Mouse (Mus musculus) embryonic fibroblast, embryonic 13.5 days (primary cell): Measurements from ENCODE around the gene Trak2.

ENCODE experiments used
- CTCF ChIP-seq: IDR thresholded peaks from 2 replicates; pipeline ENCODE4 v1.5.1; 2011; ENCODE audit warnings: mild to moderate bottlenecking, control low read depth, low read length, moderate library complexity, borderline replicate concordance; ENCODE audit not compliant: insufficient read depth
- POLR2A ChIP-seq: IDR thresholded peaks from 2 replicates; pipeline ENCODE4 v1.6.1; 2011; ENCODE audit warnings: low read depth, mild to moderate bottlenecking, control low read depth, low read length, moderate library complexity

GRCm38 (mm10) chr1:58957931-58958330, 15.3 kb downstream of the Trak2 start:
- no peak for TF ChIP-seq CTCF
- no peak for TF ChIP-seq POLR2A
